Mouse (Mus musculus) cerebellum, postnatal 4 days (tissue): ENCODE data around the gene Ankrd17.
A peak's percentile ranks its signal among the peaks of the same experiment; 100 is the strongest.

Source experiments
- DNase-seq, 2 experiments: peaks; one replicate each; pipeline ENCODE4 v3.0.0; 2022; ENCODE audit warnings: low spot score in 2 of 2, mixed read lengths in 1 of 2

The Ankrd17 gene

DNA sequence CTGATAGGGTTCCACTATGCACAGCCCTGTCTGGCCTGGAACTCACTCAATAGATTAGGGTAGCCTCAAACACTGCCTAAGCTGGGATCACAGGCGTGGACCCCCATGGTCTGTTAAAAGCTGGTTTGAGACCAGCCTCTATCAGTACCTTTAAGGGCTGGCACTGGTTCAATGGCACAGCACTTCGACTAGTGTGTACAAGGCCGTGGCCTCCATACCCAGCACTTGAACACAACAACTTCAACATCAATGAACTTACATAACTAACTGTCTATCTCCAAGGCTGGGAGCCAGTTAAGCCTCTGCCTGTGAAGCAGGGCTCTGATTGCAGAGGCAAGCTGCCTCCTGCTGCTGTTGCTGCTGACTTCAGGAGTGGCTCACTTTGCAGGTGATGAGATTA is 148.6 kb downstream of the Ankrd17 start:
- DNase-seq, result no peak

DNA sequence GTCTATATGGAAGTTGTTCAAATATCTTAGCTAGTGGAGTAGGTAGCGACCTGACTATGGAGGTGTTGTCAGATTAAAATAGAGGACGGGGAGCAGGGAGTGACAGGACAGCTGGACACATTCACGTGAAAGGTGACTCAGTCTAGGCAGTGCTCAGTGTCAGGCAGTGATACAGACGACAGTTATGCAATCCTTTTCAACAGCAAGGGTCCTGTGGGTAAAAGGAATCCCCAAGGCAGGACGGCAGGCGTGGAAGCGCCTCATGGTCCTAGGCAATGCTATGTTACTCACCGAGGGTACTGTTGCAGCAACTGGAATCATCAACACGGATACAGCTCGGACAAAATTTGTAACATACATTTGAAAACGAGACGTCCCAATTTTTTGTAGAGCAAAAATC is 149.2 kb downstream of the Ankrd17 start:
- DNase-seq, result no peak

DNA sequence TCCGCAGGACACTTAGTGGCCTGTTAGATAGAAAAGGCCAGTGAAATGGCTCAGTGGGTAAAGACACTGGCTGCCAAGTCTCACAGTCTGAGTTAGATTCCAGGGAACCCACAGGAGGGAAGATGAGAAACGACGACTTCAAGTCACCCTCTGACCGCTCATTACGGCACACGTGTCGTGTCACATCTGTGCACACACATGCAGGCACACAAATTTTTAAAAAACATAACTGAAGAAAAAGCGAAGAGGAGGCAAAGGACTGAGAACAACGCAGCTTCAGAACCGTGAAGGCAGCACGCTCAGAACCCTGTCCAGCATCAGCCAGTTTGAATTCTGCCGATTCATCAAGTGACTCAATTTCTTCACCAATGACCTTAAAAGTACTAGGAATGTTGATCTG is 153.0 kb downstream of the Ankrd17 start:
- no peak for DNase-seq

- no peak for DNase-seq
Measured at GRCm38 (mm10) chr5:90203168-90203567, 163.2 kb downstream of the Ankrd17 start.

DNA sequence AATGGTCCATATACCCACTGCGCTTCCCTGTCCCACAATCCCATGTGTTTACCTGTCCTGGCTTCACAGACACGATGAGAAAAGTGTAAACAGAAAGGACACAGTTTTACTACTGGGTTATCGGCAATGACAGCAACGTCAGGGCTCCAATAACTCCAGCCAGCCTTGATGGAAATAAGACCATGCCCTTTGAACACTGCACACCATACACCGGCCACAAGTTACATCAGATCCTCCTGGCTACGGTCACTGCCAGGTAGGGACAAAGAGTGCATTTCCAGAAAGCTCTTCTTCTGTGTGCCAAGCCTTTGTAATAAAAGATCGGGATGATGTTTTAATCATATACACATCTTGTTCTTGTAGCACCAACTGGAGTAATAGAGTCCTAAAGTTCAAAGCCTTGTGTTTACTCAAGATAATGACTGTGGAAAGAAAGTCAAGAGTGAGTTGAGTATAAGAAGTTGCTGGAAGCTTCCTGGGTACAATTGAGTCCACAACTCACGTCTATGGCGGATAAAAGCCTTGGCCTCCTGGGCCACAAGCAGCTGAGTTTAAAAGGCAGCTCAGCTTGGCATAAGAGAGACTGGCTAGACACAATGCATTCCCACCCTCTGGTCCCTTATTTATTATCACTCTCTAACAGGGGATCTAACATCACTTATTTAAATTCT is 163.8 kb downstream of the Ankrd17 start:
- DNase-seq, result no peak

- DNase-seq, result no peak
Measured at GRCm38 (mm10) chr5:90199922-90200632, 166.3 kb downstream of the Ankrd17 start.

DNA sequence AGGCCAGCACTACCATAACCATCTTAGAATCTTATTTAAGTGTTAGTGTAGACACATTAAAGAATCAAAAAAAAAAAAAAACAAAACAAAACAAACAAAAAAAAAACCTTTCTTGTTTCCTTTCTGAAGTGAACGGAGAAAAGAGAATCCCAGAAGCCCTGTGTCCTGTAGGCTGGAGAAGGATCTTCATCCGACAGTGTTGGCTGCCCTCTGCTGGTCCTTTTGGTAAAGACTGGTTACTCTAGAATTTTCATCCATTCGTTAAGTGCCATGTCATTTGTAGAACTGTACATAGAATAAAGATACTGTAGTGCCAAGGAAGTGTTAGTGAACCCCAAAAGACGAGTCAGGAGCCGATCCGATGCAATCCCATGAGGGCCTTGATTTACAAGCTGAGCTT is 171.5 kb downstream of the Ankrd17 start:
- DNase-seq, result peak; percentile 30 to 66

DNA sequence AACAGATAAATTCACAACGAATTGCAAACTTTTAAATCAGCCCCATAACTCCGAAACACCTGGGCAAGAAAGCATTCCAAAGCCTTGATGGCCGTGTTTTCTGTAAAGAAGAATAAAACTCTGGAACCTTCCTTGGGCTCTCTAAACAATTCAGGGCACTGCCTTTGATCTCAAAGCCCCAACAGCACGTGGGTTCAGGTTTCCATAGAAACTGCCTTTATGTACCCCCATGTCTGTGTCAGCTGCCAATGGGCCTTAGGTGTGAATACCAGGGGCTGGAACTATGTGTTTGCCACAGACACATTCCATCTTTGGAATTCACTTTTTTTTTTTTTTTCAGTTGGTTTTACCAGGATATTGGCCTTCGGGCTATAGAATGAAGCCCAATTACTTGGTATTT is 183.6 kb downstream of the Ankrd17 start:
- DNase-seq, result no peak

DNA sequence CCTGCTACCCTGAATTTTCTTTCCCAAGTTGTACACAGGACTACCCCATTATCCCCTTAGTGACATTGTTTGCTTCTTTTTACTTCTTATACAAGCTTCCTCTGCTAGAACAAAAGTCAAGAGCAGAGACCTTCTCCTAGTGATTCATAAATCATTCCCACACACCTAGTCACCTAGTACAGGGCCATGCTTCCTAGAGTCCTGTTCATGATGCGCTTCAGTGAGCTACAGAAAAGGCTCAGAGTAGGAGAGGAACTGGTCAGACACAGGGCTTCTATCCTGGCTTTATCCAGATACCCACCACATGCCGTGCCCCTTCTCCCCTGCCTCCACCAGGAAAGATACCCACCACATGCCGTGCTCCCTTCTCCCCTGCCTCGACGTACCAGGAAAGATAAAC is 187.3 kb downstream of the Ankrd17 start:
- no peak for DNase-seq

DNA sequence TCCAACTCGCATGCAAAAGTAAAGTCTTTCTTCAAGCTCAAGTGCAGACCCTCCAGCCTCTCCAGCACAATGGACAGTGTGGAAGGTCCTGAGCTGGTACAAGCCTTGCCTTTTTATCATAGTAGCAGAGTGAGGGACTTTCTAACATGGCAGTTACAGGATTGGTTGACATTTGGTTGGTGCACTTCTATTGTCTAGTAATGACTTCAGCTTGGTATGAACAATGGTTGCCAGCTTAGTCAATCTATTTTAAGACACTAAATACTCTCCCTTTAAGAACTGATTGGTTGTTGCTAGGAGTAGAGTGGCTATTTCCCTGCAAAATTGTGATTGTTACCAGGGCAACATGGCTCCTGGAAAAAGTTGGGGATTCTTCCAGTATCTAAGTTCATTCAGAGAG is 188.3 kb downstream of the Ankrd17 start:
- no peak for DNase-seq
